Mouse (Mus musculus) adrenal gland, postnatal 10 days (tissue): ENCODE results near the gene Mdfic. TPM values are rescaled to one million over a fixed set of nuclear protein-coding genes. Genes with fewer than 3 reads are reported as not detected.

Experiments used
- DNase-seq: peaks from one replicate; pipeline ENCODE4 v3.0.0; 2021; ENCODE audit warnings: mixed read lengths
- total RNA-seq, 2 experiments: library from RNA; stranded (reverse); gene quantifications; 2 replicates each; pipeline ENCODE4 v1.2.3; 2021

Mdfic gene
- total RNA-seq, 2 experiments from 2014 or later, result 51.9 to 55.3 TPM

GRCm38 (mm10) chr6:15739132-15739531 is 18.7 kb downstream of the Mdfic start:
- DNase-seq, result no peak

- no peak for DNase-seq
Measured at GRCm38 (mm10) chr6:15742591-15743149, 22.2 kb downstream of the Mdfic start.

- DNase-seq, result no peak
Measured at GRCm38 (mm10) chr6:15743291-15743792, 22.9 kb downstream of the Mdfic start.

- no peak for DNase-seq
Measured at GRCm38 (mm10) chr6:15743793-15744192, 23.3 kb downstream of the Mdfic start.

- no peak for DNase-seq
Measured at GRCm38 (mm10) chr6:15745313-15745712, 24.9 kb downstream of the Mdfic start.

GRCm38 (mm10) chr6:15745891-15746290 is 25.4 kb downstream of the Mdfic start:
- DNase-seq, result no peak

GRCm38 (mm10) chr6:15747396-15748155 is 27.1 kb downstream of the Mdfic start:
- DNase-seq, result no peak

- no peak for DNase-seq
Measured at GRCm38 (mm10) chr6:15748236-15748635, 27.8 kb downstream of the Mdfic start.

- DNase-seq, result no peak
Measured at GRCm38 (mm10) chr6:15748943-15749342, 28.5 kb downstream of the Mdfic start.

- DNase-seq, result no peak
Measured at GRCm38 (mm10) chr6:15750101-15750500, 29.6 kb downstream of the Mdfic start.

GRCm38 (mm10) chr6:15751375-15751774 is 30.9 kb downstream of the Mdfic start:
- no peak for DNase-seq

- DNase-seq, result no peak
Measured at GRCm38 (mm10) chr6:15752160-15752559, 31.7 kb downstream of the Mdfic start.

GRCm38 (mm10) chr6:15753208-15753607 is 32.7 kb downstream of the Mdfic start:
- no peak for DNase-seq

GRCm38 (mm10) chr6:15758394-15758793 is 37.9 kb downstream of the Mdfic start:
- DNase-seq, result no peak

- DNase-seq, result no peak
Measured at GRCm38 (mm10) chr6:15760750-15761149, 40.3 kb downstream of the Mdfic start.

GRCm38 (mm10) chr6:15764039-15764438 is 43.6 kb downstream of the Mdfic start:
- DNase-seq, result no peak

GRCm38 (mm10) chr6:15767460-15767859 is 47.0 kb downstream of the Mdfic start:
- no peak for DNase-seq

GRCm38 (mm10) chr6:15770128-15770527 is 49.7 kb downstream of the Mdfic start:
- no peak for DNase-seq

- DNase-seq, result no peak
Measured at GRCm38 (mm10) chr6:15777070-15777469, 56.6 kb downstream of the Mdfic start.

- no peak for DNase-seq
Measured at GRCm38 (mm10) chr6:15780127-15780526, 59.7 kb downstream of the Mdfic start.

- DNase-seq, result no peak
Measured at GRCm38 (mm10) chr6:15780688-15781087, 60.2 kb downstream of the Mdfic start.

- peak; percentile 88 for DNase-seq
Measured at GRCm38 (mm10) chr6:15789523-15790500, 69.4 kb downstream of the Mdfic start.
